Mouse (Mus musculus): Measurements from ENCODE around the gene Pde6b. TPM values are rescaled to one million over a fixed set of nuclear protein-coding genes. Genes with fewer than 3 reads are reported as not detected.

The Pde6b gene
- polyA plus RNA-seq, 1 experiment from 2014 or later, result 0.62 TPM

DNA sequence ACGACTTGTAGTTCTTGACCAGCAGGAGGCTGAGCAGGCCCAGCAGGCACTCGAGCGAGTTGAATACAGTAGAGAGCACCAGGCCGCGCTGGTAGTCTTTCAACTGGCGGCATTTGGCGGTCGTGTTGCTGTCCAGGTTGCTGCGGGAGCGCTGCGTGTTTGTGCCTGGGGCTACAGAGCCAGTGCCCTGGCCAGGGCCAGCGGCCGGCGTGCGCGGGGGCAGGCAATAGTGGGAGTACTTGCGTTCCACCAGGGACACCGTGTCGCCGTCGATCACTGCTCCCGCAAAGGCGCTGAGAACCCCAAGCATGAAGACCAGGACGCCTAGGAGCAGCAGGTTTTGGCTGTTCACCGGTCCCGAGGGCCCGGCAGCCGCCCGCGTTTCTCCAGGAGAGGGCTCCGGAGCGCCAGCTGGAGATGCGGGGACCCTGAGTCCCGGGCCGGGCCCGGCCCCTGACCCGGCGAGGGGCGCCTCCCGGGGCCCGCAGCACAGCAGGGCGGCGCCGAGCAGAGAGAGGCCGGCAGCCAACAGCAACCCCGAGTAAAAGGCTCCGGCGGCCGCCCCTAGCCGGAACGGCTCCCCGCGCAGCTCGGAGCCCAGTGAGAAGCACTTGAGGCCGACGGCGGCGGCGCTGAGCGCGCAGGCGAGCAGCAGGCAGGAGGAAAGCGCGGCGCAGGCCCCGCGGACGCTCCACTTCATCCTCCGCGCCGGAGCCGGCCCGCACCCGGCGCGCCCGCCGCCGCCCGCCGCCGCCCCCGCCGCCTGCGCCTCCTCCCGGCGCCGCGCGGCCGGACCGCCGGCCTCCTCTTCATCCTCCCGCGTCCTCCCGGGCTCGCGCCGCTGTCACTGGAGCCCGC, 21.0 kb upstream of the Pde6b start:
- peak overlapping the region; percentile 67 for H3K9ac ChIP-seq
- peaks cover 30% of the 10 kb centered on the region for H3K4me1 ChIP-seq
- no peaks in the 10 kb centered on the region for H3K9me3 ChIP-seq
- peaks cover 98% of the 10 kb centered on the region for H3K27me3 ChIP-seq
- no peaks in the 10 kb centered on the region for H3K36me3 ChIP-seq
- peak overlapping the region; percentile 56 for H3K4me3 ChIP-seq
- ATAC-seq (ENCODE audit: insufficient number of reproducible peaks, insufficient read depth, low FRiP score, low TSS enrichment, low read depth), result 0 out of 2 replicates have a peak, but pooled peaks have one; percentile 26
- WGBS, result under 1% methylated on average over 94 of the region's 100 CpGs
- H3K4me2 ChIP-seq, result peak overlapping the region; percentile 96
- no peak overlapping the region for H3K27ac ChIP-seq

DNA sequence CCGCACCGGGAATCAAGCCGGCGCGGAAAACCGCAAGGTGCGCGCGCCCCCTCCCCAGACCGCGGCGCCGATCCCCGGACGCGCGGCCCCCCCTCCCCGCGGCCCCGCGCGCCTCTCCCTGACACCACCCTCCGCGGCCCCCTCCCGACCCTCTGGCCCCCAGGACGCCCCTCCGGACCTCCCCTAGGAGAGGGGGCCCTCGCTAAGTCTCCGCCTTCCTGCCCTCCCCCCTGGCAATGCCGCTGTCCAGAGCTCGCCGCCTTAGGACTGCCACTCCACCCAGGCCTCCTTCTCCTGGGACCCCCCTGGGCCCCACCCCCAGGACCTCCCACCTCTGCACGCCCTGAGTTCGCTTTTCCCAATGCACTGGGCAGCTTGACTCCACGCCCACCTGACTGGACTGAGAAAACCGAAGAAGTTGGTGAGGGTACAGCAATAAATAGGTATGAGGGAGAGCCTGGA, 20.3 kb upstream of the Pde6b start, which contains the start of gene Gm42517:
Gene Gm42517 (minus strand): TSS at position 52 of the 462 bp plus-strand sequence.
- peak within 1 kb of the TSS; percentile 67 for H3K9ac ChIP-seq
- H3K4me2 ChIP-seq, result peak within 1 kb of the TSS; percentile 96
- H3K27ac ChIP-seq, result no peak within 1 kb of the TSS
- no peaks in the 10 kb centered on the region for H3K9me3 ChIP-seq
- peak within 1 kb of the TSS; percentile 56 for H3K4me3 ChIP-seq
- H3K4me1 ChIP-seq, result peaks cover 30% of the 10 kb centered on the region
- no peak for ATAC-seq (ENCODE audit: insufficient number of reproducible peaks, insufficient read depth, low FRiP score, low TSS enrichment, low read depth)
- WGBS, result under 1% methylated on average over 19 of the region's 36 CpGs
- peaks cover 98% of the 10 kb centered on the region for H3K27me3 ChIP-seq
- no peaks in the 10 kb centered on the region for H3K36me3 ChIP-seq

- Histone ChIP-seq H3K27ac (no peak overlapping the region), H3K4me3 (peak overlapping the region; percentile 56), H3K4me2 (peak overlapping the region; percentile 96), H3K36me3 (no peaks in the 10 kb centered on the region), H3K9ac (no peak overlapping the region), H3K9me3 (no peaks in the 10 kb centered on the region), H3K27me3 (peaks cover 98% of the 10 kb centered on the region), H3K4me1 (peaks cover 30% of the 10 kb centered on the region)
- no peak for ATAC-seq (ENCODE audit: insufficient number of reproducible peaks, insufficient read depth, low FRiP score, low TSS enrichment, low read depth)
- 5% methylated on average over 6 of the region's 6 CpGs for WGBS
Measured at GRCm38 (mm10) chr5:108368446-108368845, 19.7 kb upstream of the Pde6b start.

- peak overlapping the region; percentile 56 for H3K4me3 ChIP-seq
- under 1% methylated on average over 49 of the region's 49 CpGs for WGBS
- no peak overlapping the region for H3K9ac ChIP-seq
- H3K4me2 ChIP-seq, result peak overlapping the region; percentile 96
- ATAC-seq (ENCODE audit: insufficient number of reproducible peaks, insufficient read depth, low FRiP score, low TSS enrichment, low read depth), result no peak
- H3K9me3 ChIP-seq, result no peaks in the 10 kb centered on the region
- peaks cover 30% of the 10 kb centered on the region for H3K4me1 ChIP-seq
- H3K36me3 ChIP-seq, result no peaks in the 10 kb centered on the region
- peaks cover 97% of the 10 kb centered on the region for H3K27me3 ChIP-seq
- no peak overlapping the region for H3K27ac ChIP-seq
Measured at GRCm38 (mm10) chr5:108368851-108369621, 19.2 kb upstream of the Pde6b start.

DNA sequence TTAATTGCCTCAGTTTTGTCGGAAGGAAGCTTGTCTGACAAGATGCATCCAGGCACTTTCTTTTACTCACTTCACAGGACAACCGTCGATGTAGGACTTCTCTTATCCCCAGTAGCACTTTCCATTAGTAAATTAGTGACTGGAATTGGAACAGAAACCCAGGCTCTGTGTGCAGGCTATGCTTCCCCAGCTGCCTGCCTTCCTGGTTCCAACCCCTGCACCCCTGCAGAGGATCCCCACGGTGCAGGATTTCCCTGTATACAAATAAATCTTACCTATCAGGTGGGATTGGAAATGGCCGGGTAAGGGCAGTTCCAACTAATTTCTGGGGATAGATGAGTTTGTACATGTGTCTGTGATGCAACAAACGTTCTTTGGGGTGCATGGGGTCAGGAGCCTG, 18.2 kb upstream of the Pde6b start:
- Histone ChIP-seq H3K27ac (no peak overlapping the region), H3K9me3 (no peaks in the 10 kb centered on the region), H3K27me3 (peaks cover 95% of the 10 kb centered on the region), H3K4me2 (no peak overlapping the region), H3K4me1 (peaks cover 30% of the 10 kb centered on the region), H3K9ac (no peak overlapping the region), H3K4me3 (no peak overlapping the region), H3K36me3 (no peaks in the 10 kb centered on the region)
- WGBS, result 3% methylated on average over 6 of the region's 6 CpGs
- no peak for ATAC-seq (ENCODE audit: insufficient number of reproducible peaks, insufficient read depth, low FRiP score, low TSS enrichment, low read depth)

GRCm38 (mm10) chr5:108374079-108374478, 14.1 kb upstream of the Pde6b start:
- H3K9ac ChIP-seq, result no peak overlapping the region
- peaks cover 6% of the 10 kb centered on the region for H3K4me1 ChIP-seq
- H3K4me3 ChIP-seq, result no peak overlapping the region
- 64% methylated on average over 5 of the region's 5 CpGs for WGBS
- no peak overlapping the region for H3K4me2 ChIP-seq
- no peak for ATAC-seq (ENCODE audit: insufficient number of reproducible peaks, insufficient read depth, low FRiP score, low TSS enrichment, low read depth)
- H3K36me3 ChIP-seq, result no peaks in the 10 kb centered on the region
- no peak overlapping the region for H3K27ac ChIP-seq
- peaks cover 59% of the 10 kb centered on the region for H3K27me3 ChIP-seq
- H3K9me3 ChIP-seq, result no peaks in the 10 kb centered on the region

DNA sequence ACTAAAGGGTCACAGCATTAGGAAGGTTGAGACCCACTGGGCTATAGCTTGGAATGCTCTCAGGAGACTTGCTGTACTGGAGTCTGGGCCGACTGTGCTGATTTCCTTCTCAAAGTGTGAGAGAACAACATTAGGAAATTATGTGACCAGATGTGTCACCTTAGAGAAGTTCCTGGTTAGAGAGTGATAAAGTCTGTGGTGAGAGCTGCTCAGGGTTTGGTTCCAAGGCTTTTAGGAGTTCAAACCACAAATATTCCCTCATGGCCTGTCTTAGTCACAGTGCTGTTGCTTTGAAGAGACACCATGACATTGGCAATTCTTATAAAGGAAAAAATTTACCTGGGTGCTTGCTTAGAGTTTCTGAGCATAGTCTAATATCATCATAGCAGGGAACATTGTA, 12.1 kb upstream of the Pde6b start:
- Histone ChIP-seq H3K27ac (no peak overlapping the region), H3K36me3 (no peaks in the 10 kb centered on the region), H3K27me3 (peaks cover 39% of the 10 kb centered on the region), H3K4me3 (no peak overlapping the region), H3K9ac (no peak overlapping the region), H3K4me2 (no peak overlapping the region), H3K4me1 (no peaks in the 10 kb centered on the region), H3K9me3 (no peaks in the 10 kb centered on the region)
- WGBS, result 60% methylated on average over 1 of the region's 1 CpGs
- ATAC-seq (ENCODE audit: insufficient number of reproducible peaks, insufficient read depth, low FRiP score, low TSS enrichment, low read depth), result no peak

DNA sequence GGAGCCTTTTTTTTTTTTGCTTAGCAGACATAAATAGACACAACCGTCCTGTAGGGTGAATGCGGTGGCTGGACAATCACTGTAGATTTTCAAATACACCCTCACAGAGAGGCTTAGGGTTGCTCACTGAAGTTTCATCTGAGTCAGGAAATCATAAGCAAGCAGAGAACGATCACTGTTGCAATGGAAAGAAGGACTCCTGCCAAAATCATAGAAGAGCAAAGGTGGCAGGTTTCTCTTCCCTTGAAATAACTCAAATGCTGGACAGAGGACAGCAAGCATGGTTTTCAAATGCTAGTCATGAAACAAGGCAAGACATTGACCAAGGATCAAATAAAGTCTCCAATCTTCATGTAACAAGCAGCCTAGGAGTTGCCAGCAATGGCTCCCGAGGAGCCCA, 9.8 kb upstream of the Pde6b start:
- Histone ChIP-seq H3K4me3 (no peak overlapping the region), H3K4me2 (no peak overlapping the region), H3K9me3 (no peaks in the 10 kb centered on the region), H3K36me3 (no peaks in the 10 kb centered on the region), H3K27me3 (peaks cover 18% of the 10 kb centered on the region), H3K9ac (no peak overlapping the region), H3K27ac (no peak overlapping the region), H3K4me1 (no peaks in the 10 kb centered on the region)
- WGBS, result 82% methylated on average over 4 of the region's 4 CpGs
- ATAC-seq (ENCODE audit: insufficient number of reproducible peaks, insufficient read depth, low FRiP score, low TSS enrichment, low read depth), result no peak

DNA sequence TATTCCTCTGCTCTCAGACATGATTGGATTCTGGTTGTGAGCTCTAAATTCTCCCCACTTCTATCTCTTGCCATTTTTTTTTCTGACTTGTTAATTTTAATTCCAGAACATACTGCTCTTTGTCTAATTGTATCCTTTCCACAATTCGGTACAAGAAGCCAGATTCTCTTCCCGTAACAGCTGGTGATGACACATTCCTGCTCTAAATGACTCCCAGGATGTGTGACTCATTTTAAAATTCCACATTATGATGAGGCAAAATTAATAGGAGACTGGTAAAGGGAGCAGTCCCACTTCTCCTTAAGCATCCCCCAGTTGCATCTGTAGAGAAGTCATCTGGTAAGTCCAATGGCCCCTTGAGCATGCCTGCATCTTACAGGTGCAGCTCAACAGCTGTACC, 2.6 kb upstream of the Pde6b start:
- ATAC-seq (ENCODE audit: insufficient number of reproducible peaks, insufficient read depth, low FRiP score, low TSS enrichment, low read depth), result no peak
- H3K27ac ChIP-seq, result no peak overlapping the region
- no peaks in the 10 kb centered on the region for H3K36me3 ChIP-seq
- peaks cover 11% of the 10 kb centered on the region for H3K27me3 ChIP-seq
- no peaks in the 10 kb centered on the region for H3K4me1 ChIP-seq
- 81% methylated on average over 2 of the region's 2 CpGs for WGBS
- H3K9ac ChIP-seq, result no peak overlapping the region
- H3K9me3 ChIP-seq, result no peaks in the 10 kb centered on the region
- H3K4me3 ChIP-seq, result no peak overlapping the region
- no peak overlapping the region for H3K4me2 ChIP-seq

DNA sequence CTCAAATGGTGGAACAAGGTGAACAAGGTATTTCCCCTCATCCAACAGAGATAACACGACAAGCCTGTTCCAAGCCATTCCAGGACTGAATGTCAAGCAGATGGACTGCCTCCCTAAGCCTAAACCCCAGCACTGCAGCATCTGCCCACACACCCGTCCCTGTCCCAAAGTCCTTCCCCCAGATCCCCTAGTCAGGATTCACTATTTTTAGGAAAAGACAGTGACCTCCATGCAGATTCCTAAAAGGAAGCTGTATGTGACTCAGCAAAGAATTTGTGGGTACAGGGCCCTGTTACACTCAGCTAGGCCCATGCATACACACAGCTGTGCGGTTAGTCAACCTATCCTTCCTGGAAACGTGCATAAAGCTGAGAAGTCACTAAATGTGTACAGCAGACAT, 1.7 kb upstream of the Pde6b start:
- Histone ChIP-seq H3K4me2 (no peak overlapping the region), H3K27me3 (peaks cover 11% of the 10 kb centered on the region), H3K27ac (no peak overlapping the region), H3K9me3 (no peaks in the 10 kb centered on the region), H3K4me1 (no peaks in the 10 kb centered on the region), H3K9ac (no peak overlapping the region), H3K4me3 (no peak overlapping the region), H3K36me3 (no peaks in the 10 kb centered on the region)
- 74% methylated on average over 4 of the region's 4 CpGs for WGBS
- ATAC-seq (ENCODE audit: insufficient number of reproducible peaks, insufficient read depth, low FRiP score, low TSS enrichment, low read depth), result no peak

GRCm38 (mm10) chr5:108389744-108390143, 1.6 kb downstream of the Pde6b start:
- Histone ChIP-seq H3K9me3 (no peaks in the 10 kb centered on the region), H3K9ac (no peak overlapping the region), H3K4me3 (no peak overlapping the region), H3K27me3 (peaks cover 11% of the 10 kb centered on the region), H3K36me3 (no peaks in the 10 kb centered on the region), H3K4me2 (no peak overlapping the region), H3K27ac (no peak overlapping the region), H3K4me1 (no peaks in the 10 kb centered on the region)
- no peak for ATAC-seq (ENCODE audit: insufficient number of reproducible peaks, insufficient read depth, low FRiP score, low TSS enrichment, low read depth)
- WGBS, result 75% methylated on average over 3 of the region's 3 CpGs

Measured in embryonic facial prominence, embryonic 13.5 days (tissue).